Mouse (Mus musculus) retina, adult 2 months (tissue): ENCODE measurements at regions not wholly inside any gene's neighbourhood (a gene's known extent, or its start where the extent isn't known, plus 50 kb on each side); places are given as distances from the start of the nearest gene placed in this dataset.

Experiments
- DNase-seq: peaks from one replicate; pipeline ENCODE4 v3.0.0-alpha.2; 2012; ENCODE audit warnings: low read depth, low spot score

GRCm38 (mm10) chr12:71481371-71481770 is 171.7 kb downstream of the Dact1 start:
- no peak for DNase-seq

GRCm38 (mm10) chr12:71481899-71482593 is 172.4 kb downstream of the Dact1 start:
- DNase-seq = no peak

GRCm38 (mm10) chr12:71482619-71483018 is 172.9 kb downstream of the Dact1 start:
- no peak for DNase-seq

GRCm38 (mm10) chr12:71483536-71484165 is 174.0 kb downstream of the Dact1 start:
- no peak for DNase-seq

GRCm38 (mm10) chr12:71484286-71484685 is 174.6 kb downstream of the Dact1 start:
- DNase-seq = no peak

- DNase-seq = no peak
Observed at GRCm38 (mm10) chr12:71486078-71486477, 176.4 kb downstream of the Dact1 start.

GRCm38 (mm10) chr12:71487591-71488435 is 178.1 kb downstream of the Dact1 start:
- DNase-seq = no peak

GRCm38 (mm10) chr12:71489295-71489694 is 179.6 kb downstream of the Dact1 start:
- DNase-seq = no peak

GRCm38 (mm10) chr12:71494803-71495293 is 185.2 kb downstream of the Dact1 start:
- DNase-seq = no peak

GRCm38 (mm10) chr12:71498246-71499029 is 188.8 kb downstream of the Dact1 start:
- DNase-seq = no peak

GRCm38 (mm10) chr12:71501299-71501810 is 191.7 kb downstream of the Dact1 start:
- DNase-seq = no peak

GRCm38 (mm10) chr12:71503265-71503664 is 193.6 kb downstream of the Dact1 start:
- no peak for DNase-seq

GRCm38 (mm10) chr12:71506206-71506605 is 196.5 kb downstream of the Dact1 start:
- no peak for DNase-seq

GRCm38 (mm10) chr12:71506716-71507115 is 197.0 kb downstream of the Dact1 start:
- DNase-seq = no peak

GRCm38 (mm10) chr12:71512915-71513612 is 203.4 kb downstream of the Dact1 start:
- DNase-seq = no peak

GRCm38 (mm10) chr12:71519520-71519919 is 209.8 kb downstream of the Dact1 start:
- DNase-seq = no peak

GRCm38 (mm10) chr12:71521936-71522335 is 212.3 kb downstream of the Dact1 start:
- DNase-seq = no peak

- no peak for DNase-seq
Observed at GRCm38 (mm10) chr12:71522451-71522850, 212.8 kb downstream of the Dact1 start.

GRCm38 (mm10) chr12:71524156-71524555 is 214.5 kb downstream of the Dact1 start:
- no peak for DNase-seq

- DNase-seq = no peak
Observed at GRCm38 (mm10) chr12:71525255-71525927, 215.7 kb downstream of the Dact1 start.
